Mouse (Mus musculus): ENCODE measurements around the gene Mettl7b. TPM values are rescaled to one million over a fixed set of nuclear protein-coding genes. Genes with fewer than 3 reads are reported as not detected.

Mettl7b gene
- polyA plus RNA-seq, 2 experiments, result 0.21 to 0.24 TPM

- Histone ChIP-seq H3K9me3 (ENCODE audit: control insufficient read depth, low read length) (no peaks in the 10 kb centered on the region), H3K36me3 (ENCODE audit: control insufficient read depth, insufficient read depth, low read length) (peaks cover 63% of the 10 kb centered on the region), H3K27me3 (ENCODE audit: control insufficient read depth, insufficient read depth, low read length) (no peaks in the 10 kb centered on the region), H3K9ac (ENCODE audit: low read depth, low read length, severe bottlenecking) (no peak overlapping the region), H3K27ac (replicated peaks; ENCODE audit: low read depth, low read length) (no peak overlapping the region), H3K4me3 (replicated peaks; ENCODE audit: low read length) (no peak overlapping the region), H3K4me1 (ENCODE audit: control insufficient read depth, insufficient read depth, low read length) (peaks cover 24% of the 10 kb centered on the region), H3K4me2 (replicated peaks; ENCODE audit: low read depth, low read length, severe bottlenecking) (no peak overlapping the region)
- 8% methylated on average over 5 of the region's 5 CpGs for WGBS
- no peak for TF ChIP-seq POLR2A (IDR thresholded peaks at IDR 0.05; ENCODE audit: borderline replicate concordance, extremely low read depth, insufficient read depth, insufficient read length)
- peak; percentile 93 for DNase-seq (ENCODE audit: low spot score)
- ATAC-seq (ENCODE audit: low FRiP score, low read depth), result 0 out of 2 replicates have a peak, but pooled peaks have one; percentile 24
Observed at GRCm38 (mm10) chr10:128913219-128913618, 47.6 kb downstream of the Mettl7b start.

- ATAC-seq (ENCODE audit: low FRiP score, low read depth), result no peak
- Histone ChIP-seq H3K4me2 (replicated peaks; ENCODE audit: low read depth, low read length, severe bottlenecking) (no peak overlapping the region), H3K4me3 (replicated peaks; ENCODE audit: low read length) (no peak overlapping the region), H3K27me3 (ENCODE audit: control insufficient read depth, insufficient read depth, low read length) (no peaks in the 10 kb centered on the region), H3K9me3 (ENCODE audit: control insufficient read depth, low read length) (no peaks in the 10 kb centered on the region), H3K36me3 (ENCODE audit: control insufficient read depth, insufficient read depth, low read length) (peaks cover 60% of the 10 kb centered on the region), H3K9ac (ENCODE audit: low read depth, low read length, severe bottlenecking) (no peak overlapping the region), H3K4me1 (ENCODE audit: control insufficient read depth, insufficient read depth, low read length) (peaks cover 24% of the 10 kb centered on the region), H3K27ac (replicated peaks; ENCODE audit: low read depth, low read length) (0 out of 2 replicates have a peak overlapping the region, but pooled peaks have one; percentile 34)
- no peak for TF ChIP-seq POLR2A (IDR thresholded peaks at IDR 0.05; ENCODE audit: borderline replicate concordance, extremely low read depth, insufficient read depth, insufficient read length)
- 86% methylated on average over 4 of the region's 4 CpGs for WGBS
- DNase-seq (ENCODE audit: low spot score), result no peak
Observed at GRCm38 (mm10) chr10:128912791-128913190, 48.0 kb downstream of the Mettl7b start.

- ATAC-seq (ENCODE audit: low FRiP score, low read depth), result no peak
- no peak for TF ChIP-seq POLR2A (IDR thresholded peaks at IDR 0.05; ENCODE audit: borderline replicate concordance, extremely low read depth, insufficient read depth, insufficient read length)
- peaks cover 55% of the 10 kb centered on the region for H3K36me3 ChIP-seq (ENCODE audit: control insufficient read depth, insufficient read depth, low read length)
- H3K9ac ChIP-seq (ENCODE audit: low read depth, low read length, severe bottlenecking), result no peak overlapping the region
- H3K4me3 ChIP-seq (replicated peaks; ENCODE audit: low read length), result no peak overlapping the region
- H3K4me2 ChIP-seq (replicated peaks; ENCODE audit: low read depth, low read length, severe bottlenecking), result no peak overlapping the region
- no peak overlapping the region for H3K27ac ChIP-seq (replicated peaks; ENCODE audit: low read depth, low read length)
- WGBS, result 96% methylated on average over 4 of the region's 4 CpGs
- no peaks in the 10 kb centered on the region for H3K27me3 ChIP-seq (ENCODE audit: control insufficient read depth, insufficient read depth, low read length)
- no peak for DNase-seq (ENCODE audit: low spot score)
- H3K4me1 ChIP-seq (ENCODE audit: control insufficient read depth, insufficient read depth, low read length), result peaks cover 24% of the 10 kb centered on the region
- H3K9me3 ChIP-seq (ENCODE audit: control insufficient read depth, low read length), result no peaks in the 10 kb centered on the region
Observed at GRCm38 (mm10) chr10:128912268-128912667, 48.5 kb downstream of the Mettl7b start.

- Histone ChIP-seq H3K27me3 (ENCODE audit: control insufficient read depth, insufficient read depth, low read length) (no peaks in the 10 kb centered on the region), H3K4me2 (replicated peaks; ENCODE audit: low read depth, low read length, severe bottlenecking) (peak overlapping the region; percentile 72), H3K27ac (replicated peaks; ENCODE audit: low read depth, low read length) (no peak overlapping the region), H3K9me3 (ENCODE audit: control insufficient read depth, low read length) (no peaks in the 10 kb centered on the region), H3K36me3 (ENCODE audit: control insufficient read depth, insufficient read depth, low read length) (peaks cover 47% of the 10 kb centered on the region), H3K4me3 (replicated peaks; ENCODE audit: low read length) (peak overlapping the region; percentile 91), H3K4me1 (ENCODE audit: control insufficient read depth, insufficient read depth, low read length) (peaks cover 24% of the 10 kb centered on the region), H3K9ac (ENCODE audit: low read depth, low read length, severe bottlenecking) (0 out of 2 replicates have a peak overlapping the region, but pooled peaks have one; percentile 97)
- WGBS, result 84% methylated on average over 6 of the region's 6 CpGs
- no peak for DNase-seq (ENCODE audit: low spot score)
- no peak for ATAC-seq (ENCODE audit: low FRiP score, low read depth)
- no peak for TF ChIP-seq POLR2A (IDR thresholded peaks at IDR 0.05; ENCODE audit: borderline replicate concordance, extremely low read depth, insufficient read depth, insufficient read length)
Observed at GRCm38 (mm10) chr10:128911430-128911829, 49.4 kb downstream of the Mettl7b start.

GRCm38 (mm10) chr10:128910066-128910841 lies 50.5 kb downstream of the Mettl7b start:
- Histone ChIP-seq H3K9ac (ENCODE audit: low read depth, low read length, severe bottlenecking) (peak overlapping the region; percentile 97), H3K27me3 (ENCODE audit: control insufficient read depth, insufficient read depth, low read length) (no peaks in the 10 kb centered on the region), H3K4me1 (ENCODE audit: control insufficient read depth, insufficient read depth, low read length) (peaks cover 24% of the 10 kb centered on the region), H3K4me2 (replicated peaks; ENCODE audit: low read depth, low read length, severe bottlenecking) (peak overlapping the region; percentile 72), H3K4me3 (replicated peaks; ENCODE audit: low read length) (peak overlapping the region; percentile 91), H3K36me3 (ENCODE audit: control insufficient read depth, insufficient read depth, low read length) (peaks cover 38% of the 10 kb centered on the region), H3K27ac (replicated peaks; ENCODE audit: low read depth, low read length) (peak overlapping the region; percentile 96), H3K9me3 (ENCODE audit: control insufficient read depth, low read length) (no peaks in the 10 kb centered on the region)
- WGBS, result under 1% methylated on average over 42 of the region's 66 CpGs
- ATAC-seq (ENCODE audit: low FRiP score, low read depth) (peak; percentile 35), DNase-seq (ENCODE audit: low spot score) (peak; percentile 77)
- TF ChIP-seq POLR2A (IDR thresholded peaks at IDR 0.05; ENCODE audit: borderline replicate concordance, extremely low read depth, insufficient read depth, insufficient read length), result no peak
